Mouse (Mus musculus) gastrocnemius, adult 8-10 months (tissue): ENCODE results near the gene Fam221b. TPM values are rescaled to one million over a fixed set of nuclear protein-coding genes. Genes with fewer than 3 reads are reported as not detected.

Experiments used
- DNase-seq, 2 experiments: peaks; one replicate each; pipeline ENCODE4 v3.0.0; 2022; ENCODE audit warnings: low spot score in 2 of 2
- total RNA-seq, 4 experiments: library from RNA; stranded (reverse); gene quantifications; 2 replicates each; pipeline ENCODE4 v1.2.4; 2022

Fam221b gene
- total RNA-seq, 4 experiments from 2014 or later, result 0.07 to 0.12 (median 0.11) TPM; not detected in 1

DNA sequence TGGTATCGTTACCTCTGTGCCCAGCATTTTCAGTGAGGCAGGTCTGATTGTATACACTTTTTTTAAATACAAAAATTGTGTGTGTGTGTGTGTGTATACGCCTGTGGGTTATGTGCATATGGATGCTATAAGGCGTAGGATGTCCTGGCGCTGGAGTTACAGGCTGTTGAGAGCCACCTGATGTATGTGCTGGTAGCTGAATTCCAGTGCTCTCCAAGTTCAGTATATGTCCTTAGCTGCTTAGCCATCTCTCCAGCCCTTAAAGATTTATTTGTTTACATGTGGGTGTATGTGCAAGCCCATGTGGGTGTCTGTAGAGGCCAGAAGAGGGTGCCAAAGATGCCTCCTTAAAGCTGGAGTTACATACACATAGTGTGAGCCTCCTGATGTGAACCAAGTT, 11.8 kb downstream of the Fam221b start:
- no peak for DNase-seq

GRCm38 (mm10) chr4:43656339-43657109, 12.4 kb downstream of the Fam221b start, which contains the start of gene Hint2:
TSS of gene Hint2 (minus strand) at chr4:43656466.
- peak; percentile 96 for DNase-seq

DNA sequence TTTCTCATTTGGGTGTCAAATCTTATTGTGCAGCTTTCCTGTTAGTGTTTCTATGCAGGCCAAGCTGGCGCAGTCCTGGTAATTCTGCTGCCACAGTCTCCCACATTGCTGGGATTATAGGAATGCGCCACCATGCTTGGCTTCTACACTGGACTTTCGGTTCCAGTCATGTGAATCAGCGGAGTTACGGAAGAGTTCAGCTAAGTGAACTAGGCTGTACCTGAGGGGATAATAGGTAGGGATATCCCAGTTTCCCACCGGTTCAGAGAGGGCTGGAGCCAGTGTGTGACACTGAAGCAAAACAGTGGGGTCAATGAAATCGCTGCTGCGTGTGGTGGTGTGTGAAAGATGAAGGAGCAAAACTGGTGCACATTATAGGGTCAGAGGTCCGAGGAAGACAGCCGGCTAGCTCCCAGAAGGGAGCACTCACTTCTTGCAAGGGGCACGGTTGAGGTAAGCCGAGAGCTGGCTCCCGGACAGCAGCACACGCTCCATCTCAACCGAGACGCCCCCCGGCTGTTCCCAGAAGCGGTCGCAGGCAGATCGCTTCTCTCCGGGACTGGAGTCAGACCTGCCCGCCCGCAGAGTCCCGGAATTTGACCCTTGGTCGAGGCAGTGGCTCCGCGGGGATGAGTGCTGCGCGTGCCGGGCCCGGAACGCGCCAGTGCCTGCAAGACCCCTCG, 13.1 kb downstream of the Fam221b start:
- DNase-seq, result no peak

GRCm38 (mm10) chr4:43653161-43654015, 15.6 kb downstream of the Fam221b start, which contains the start of gene Spag8:
TSS of gene Spag8 (minus strand) at chr4:43653594.
- no peak for DNase-seq

DNA sequence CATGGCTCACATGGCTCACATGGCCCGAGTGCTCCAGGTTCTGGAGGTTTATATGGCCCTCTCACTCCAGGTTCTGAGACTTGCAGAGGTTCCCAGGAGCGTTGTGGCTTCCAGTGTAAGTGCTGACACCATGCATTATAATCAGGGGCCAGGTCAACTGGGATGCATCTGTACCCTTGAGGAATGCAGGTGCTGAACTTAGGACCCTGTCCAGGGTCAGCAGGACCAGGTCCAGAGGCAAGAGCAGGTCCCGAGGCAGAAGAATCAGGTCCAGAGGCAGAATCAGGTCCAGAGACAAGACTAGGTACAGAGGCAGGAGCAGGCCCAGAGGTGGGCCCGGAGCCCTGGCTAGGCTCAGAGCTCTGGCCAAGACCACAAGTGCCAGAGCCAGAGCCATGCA, 16.2 kb downstream of the Fam221b start:
- no peak for DNase-seq

DNA sequence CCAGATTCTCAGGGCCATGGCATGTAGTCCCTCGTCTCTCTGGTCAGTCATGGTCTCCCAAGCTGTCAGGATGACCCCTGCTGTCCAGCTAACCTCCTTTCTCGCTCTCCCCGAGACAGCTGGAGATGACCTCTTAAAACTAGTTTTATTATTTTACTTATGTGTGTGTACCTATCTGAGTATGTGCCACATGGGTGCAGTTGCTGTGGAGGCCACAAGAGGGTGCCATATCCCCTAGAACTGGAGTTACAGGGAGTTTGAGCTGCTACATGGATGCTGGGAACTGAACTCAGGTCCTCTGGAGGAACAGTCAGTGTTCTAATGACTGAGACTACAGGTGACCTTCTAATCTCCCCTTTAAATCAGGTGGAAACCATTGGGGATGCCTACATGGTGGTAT, 19.2 kb downstream of the Fam221b start:
- DNase-seq, result no peak

DNA sequence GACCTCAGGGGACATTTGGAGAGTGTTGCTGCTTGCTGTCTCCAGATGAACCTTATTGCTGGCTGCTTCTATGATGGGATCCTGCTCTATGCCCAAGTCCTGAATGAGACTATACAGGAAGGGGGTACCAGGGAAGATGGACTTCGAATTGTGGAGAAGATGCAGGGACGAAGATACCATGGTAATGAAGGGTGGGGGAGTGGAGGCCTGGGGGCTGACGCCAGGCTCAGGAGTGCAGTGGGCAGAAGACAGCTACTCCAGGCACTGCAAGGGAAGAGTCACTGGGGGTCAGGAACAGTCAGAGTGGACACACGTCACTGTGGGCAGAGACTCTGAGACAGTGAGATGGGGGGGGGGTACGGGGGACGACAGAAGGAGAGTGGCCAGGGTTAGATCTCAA, 28.5 kb downstream of the Fam221b start:
- no peak for DNase-seq

DNA sequence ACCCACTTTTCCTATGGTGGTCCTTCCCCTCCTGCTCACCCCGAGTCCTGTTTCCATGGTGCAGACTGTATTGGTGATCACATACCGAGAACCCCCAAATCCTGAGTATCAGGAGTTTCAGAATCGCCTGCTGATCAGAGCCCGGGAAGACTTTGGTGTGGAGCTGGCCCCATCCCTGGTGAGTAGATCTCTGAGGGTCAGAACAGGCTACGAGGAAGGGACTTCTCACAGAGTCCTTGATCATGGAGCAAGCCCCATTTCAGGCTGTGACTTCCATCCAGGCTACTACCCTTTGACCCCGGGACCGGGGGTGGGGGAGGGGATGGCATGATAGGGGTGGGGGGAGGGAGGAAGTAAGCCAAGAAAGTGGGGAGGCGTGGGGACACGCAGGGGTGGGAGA, 28.9 kb downstream of the Fam221b start:
- peak in 1 of 2 experiments; percentile 1 for DNase-seq

GRCm38 (mm10) chr4:43636751-43637150, 32.2 kb downstream of the Fam221b start:
- DNase-seq, result peak in 1 of 2 experiments; percentile 1

GRCm38 (mm10) chr4:43634621-43635374, 34.1 kb downstream of the Fam221b start:
- DNase-seq, result peak in 1 of 2 experiments; percentile 0

GRCm38 (mm10) chr4:43633736-43634135, 35.2 kb downstream of the Fam221b start:
- no peak for DNase-seq

DNA sequence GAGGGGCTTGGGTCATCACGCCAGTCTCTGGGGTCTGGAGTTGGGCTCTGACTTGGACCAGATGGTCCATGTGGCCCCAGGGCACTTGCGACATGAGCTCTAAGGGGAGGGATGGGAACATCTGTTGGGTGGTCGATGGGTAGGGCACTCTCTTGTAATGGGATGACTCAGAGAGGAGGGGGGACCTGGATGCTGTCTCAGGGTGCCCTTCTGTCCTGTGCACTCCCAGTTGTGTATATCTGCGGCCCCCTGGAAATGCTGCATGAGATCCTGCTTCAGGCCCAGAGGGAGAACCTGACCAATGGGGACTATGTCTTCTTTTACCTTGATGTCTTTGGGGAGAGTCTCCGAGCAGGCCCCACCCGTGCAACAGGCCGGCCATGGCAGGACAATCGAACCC, 35.6 kb downstream of the Fam221b start:
- DNase-seq, result no peak

- DNase-seq, result no peak
These were observed 36.7 kb downstream of the Fam221b start for GRCm38 (mm10) chr4:43631956-43632920.

GRCm38 (mm10) chr4:43631046-43631955, 37.6 kb downstream of the Fam221b start, which contains the start of gene Npr2:
TSS of gene Npr2 (plus strand) at chr4:43631935.
- DNase-seq, result peak in 1 of 2 experiments; percentile 45

DNA sequence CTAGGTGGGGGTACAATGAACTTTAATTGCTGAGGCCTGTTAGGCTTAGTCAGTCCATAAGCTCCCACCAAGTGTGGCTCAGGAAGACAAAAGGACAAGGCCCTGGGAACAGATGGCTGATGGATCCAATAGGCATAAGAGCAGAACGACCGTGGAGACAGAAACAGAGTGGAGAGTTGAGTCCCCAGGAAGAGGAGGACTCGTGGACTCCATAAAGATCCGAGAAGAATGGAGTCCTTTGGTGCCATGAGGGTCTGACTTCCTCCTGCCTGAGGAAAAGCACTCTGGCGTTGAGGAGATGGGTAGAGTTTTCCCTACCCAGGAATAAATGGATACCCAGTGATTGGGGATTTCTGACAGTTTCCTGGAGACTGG, 38.3 kb downstream of the Fam221b start:
- DNase-seq, result no peak

DNA sequence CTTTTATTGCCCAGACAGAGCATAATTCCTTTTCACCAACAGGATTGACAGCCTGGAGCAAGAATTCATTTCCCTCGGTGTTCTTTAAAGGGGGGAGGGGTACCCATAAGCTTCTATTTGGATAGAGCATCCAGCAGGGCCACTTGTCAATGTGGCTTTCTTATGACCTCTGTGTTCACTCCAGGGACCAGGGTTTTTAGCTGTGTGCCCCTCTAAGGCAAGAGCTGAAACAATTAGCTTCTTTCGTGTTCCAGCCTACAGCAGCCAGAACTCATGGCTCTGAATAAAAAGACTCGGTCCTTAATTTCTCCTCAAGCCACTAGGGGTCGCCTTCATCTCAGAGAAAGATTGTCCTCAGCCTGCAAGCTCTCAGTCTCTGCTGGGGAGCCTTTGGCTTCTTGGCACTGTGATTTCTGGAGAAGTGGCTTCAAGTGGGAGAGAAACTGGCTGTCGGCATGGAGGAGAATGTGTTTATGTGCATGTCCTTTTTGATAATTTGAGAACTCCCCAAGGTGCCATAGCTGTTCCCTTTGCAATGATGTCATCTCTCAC, 38.8 kb downstream of the Fam221b start:
- peak; percentile 67 to 70 for DNase-seq

DNA sequence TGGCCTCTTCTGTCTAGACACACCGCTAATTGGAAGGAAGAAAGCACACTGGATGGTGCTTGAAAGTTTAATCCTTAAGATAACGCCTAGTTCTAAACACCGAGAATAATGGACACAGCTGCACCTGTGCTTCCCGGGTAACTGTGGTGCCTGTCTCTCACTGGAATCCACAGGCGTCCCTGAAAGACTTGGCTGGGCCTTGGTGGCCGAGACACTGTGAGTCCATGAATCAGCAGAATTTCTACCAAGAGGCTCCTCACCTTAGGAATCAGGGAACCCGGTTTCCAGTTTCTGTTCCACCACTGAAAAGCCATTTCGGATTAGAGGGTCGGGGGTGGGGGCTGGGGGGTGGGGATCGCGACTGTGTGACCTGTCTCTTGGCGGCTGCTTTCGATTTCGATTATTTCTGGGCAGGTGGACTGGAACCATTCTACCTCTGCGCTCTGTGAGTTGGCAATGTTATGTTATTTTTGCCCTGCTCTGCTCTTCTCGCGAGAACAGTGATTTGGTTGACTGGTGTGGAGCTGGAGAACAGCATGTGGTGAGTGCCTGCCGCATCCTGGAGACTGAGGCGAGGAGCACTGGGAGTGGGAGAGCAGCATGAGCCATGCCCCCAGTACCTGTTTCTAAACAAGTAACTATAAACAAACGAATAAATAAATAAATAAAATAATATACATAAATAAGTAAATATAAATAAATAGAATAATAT, 39.7 kb downstream of the Fam221b start:
- no peak for DNase-seq
